Mouse (Mus musculus) C2C12 (cell line): Measurements from ENCODE around the gene Tnrc18. TPM values are rescaled to one million over a fixed set of nuclear protein-coding genes. Genes with fewer than 3 reads are reported as not detected.

ENCODE experiments used
- H3K27me3 ChIP-seq: one replicate; pipeline ENCODE4 v1.6.1; 2011; ENCODE audit not compliant: control insufficient read depth, insufficient read depth, insufficient read length
- H3K36me3 ChIP-seq: one replicate; pipeline ENCODE4 v1.6.1; 2011; ENCODE audit not compliant: control insufficient read depth, insufficient read depth
- H3K4me3 ChIP-seq: one replicate; pipeline ENCODE4 v1.5.1; 2011; ENCODE audit warnings: mild to moderate bottlenecking, control low read depth; ENCODE audit not compliant: poor library complexity, insufficient read depth, severe bottlenecking
- H3K79me2 ChIP-seq: one replicate; pipeline ENCODE4 v1.6.1; 2011; ENCODE audit not compliant: control insufficient read depth, insufficient read depth
- H3K79me3 ChIP-seq: one replicate; pipeline ENCODE4 v1.6.1; 2011; ENCODE audit warnings: low read depth, control low read depth
- H3ac ChIP-seq: one replicate; pipeline ENCODE3; 2011; ENCODE audit warnings: low read depth; ENCODE audit not compliant: control insufficient read depth, insufficient read length
- CEBPB ChIP-seq: IDR thresholded peaks from one replicate; pipeline ENCODE4 v1.6.1; 2011; ENCODE audit warnings: low read depth, mild to moderate bottlenecking, control low read depth, moderate library complexity
- CTCF ChIP-seq: IDR thresholded peaks from one replicate; pipeline ENCODE4 v1.5.1; 2011; ENCODE audit not compliant: control insufficient read depth, insufficient read depth, insufficient read length
- FOSL1 ChIP-seq: IDR thresholded peaks from one replicate; pipeline ENCODE4 v1.8.0; 2011; ENCODE audit warnings: mild to moderate bottlenecking, low read length; ENCODE audit not compliant: poor library complexity, insufficient read depth, severe bottlenecking
- MAX ChIP-seq: IDR thresholded peaks from one replicate; pipeline ENCODE4 v1.6.1; 2011; ENCODE audit warnings: mild to moderate bottlenecking, control low read depth
- MYOD1 ChIP-seq: IDR thresholded peaks from one replicate; pipeline ENCODE4 v1.6.1; 2011; ENCODE audit warnings: low read depth; ENCODE audit not compliant: control insufficient read depth, insufficient read length
- MYOG ChIP-seq: IDR thresholded peaks from one replicate; pipeline ENCODE4 v1.6.1; 2011; ENCODE audit not compliant: control insufficient read depth, insufficient read length; ENCODE audit errors: extremely low read depth
- USF1 ChIP-seq: IDR thresholded peaks from one replicate; pipeline ENCODE4 v1.6.1; 2011; ENCODE audit warnings: low read depth, mild to moderate bottlenecking, control low read depth, moderate library complexity
- polyA plus RNA-seq: library from polyadenylated mRNA; unstranded; fragments of >200 nt; fragmentation: generic; extraction: Trizol; gene quantifications from one replicate; pipeline ENCODE4 v1.2.1, GENCODE M21; 2012; ENCODE audit warnings: missing spikeins

The Tnrc18 gene
- polyA plus RNA-seq, 1 experiment = 44.3 TPM

GRCm38 (mm10) chr5:142851681-142852049 lies 34.2 kb upstream of the Tnrc18 start:
- Histone ChIP-seq H3K4me3 (no peak overlapping the region), H3K36me3 (no peaks in the 10 kb centered on the region), H3ac (no peak overlapping the region), H3K27me3 (no peaks in the 10 kb centered on the region), H3K79me2 (no peaks in the 10 kb centered on the region), H3K79me3 (no peaks in the 10 kb centered on the region)
- TF ChIP-seq USF1 (no peak), CTCF (no peak), FOSL1 (no peak), MYOG (no peak), MAX (no peak), CEBPB (no peak), MYOD1 (no peak)

DNA sequence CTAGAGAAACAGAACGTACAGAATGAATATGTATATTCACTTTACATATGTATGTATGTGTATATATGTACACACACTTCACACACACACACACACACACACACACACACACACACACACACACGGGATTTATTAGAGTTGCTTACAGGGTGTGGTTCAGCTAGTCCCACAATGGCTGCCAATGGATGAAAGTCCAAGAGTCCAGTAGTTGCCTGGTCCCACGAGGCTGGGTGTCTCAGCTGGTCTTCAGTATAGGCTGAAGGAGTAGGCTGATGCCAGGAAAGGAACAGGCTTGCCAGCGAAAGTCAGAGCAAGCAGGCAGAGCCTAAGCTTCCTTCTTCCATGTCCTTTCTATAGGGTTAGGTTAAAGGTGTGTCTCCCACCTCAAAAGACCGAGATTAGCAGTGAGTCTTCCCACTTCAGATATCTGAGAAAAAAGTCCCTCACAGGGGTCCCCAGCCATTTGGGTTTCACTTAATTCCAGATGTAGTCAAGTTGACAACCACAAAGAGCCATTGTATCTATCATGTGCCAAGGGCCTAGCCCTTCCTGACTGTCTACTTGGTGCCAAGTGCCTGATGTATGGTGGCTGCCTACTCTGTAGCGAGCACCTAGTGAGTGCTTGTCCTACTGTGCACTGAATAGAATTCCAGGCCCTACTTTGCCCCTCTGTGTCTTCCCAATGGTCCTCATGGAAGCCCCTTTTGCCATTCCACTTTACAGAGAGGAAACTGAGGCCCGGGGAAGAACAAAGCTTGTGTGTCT lies 33.6 kb upstream of the Tnrc18 start:
- Histone ChIP-seq H3K27me3 (no peaks in the 10 kb centered on the region), H3K79me2 (no peaks in the 10 kb centered on the region), H3ac (no peak overlapping the region), H3K36me3 (no peaks in the 10 kb centered on the region), H3K79me3 (no peaks in the 10 kb centered on the region), H3K4me3 (no peak overlapping the region)
- TF ChIP-seq FOSL1 (no peak), CEBPB (no peak), MAX (no peak), MYOD1 (no peak), CTCF (no peak), MYOG (no peak), USF1 (no peak)

DNA sequence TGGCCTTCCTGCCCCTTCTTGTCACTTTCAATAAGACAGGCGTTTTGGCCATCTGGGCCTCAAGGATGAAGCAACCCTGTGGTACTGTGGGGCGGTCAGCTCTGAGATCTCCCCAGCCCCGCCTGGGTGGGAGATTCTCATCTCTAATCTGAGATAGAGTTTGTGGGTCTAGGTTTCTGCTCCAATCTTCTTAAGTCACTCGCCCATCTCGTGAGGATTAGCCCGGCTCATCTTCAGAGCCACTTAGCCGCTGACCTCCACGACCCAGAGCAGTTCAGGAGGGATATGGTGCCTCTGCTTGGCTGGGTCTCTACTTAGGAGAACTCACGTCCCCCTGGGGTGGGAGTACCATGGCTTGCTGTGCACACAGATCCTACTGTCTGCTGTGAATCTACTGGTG lies 33.0 kb upstream of the Tnrc18 start:
- Histone ChIP-seq H3K4me3 (no peak overlapping the region), H3K79me3 (no peaks in the 10 kb centered on the region), H3K27me3 (no peaks in the 10 kb centered on the region), H3K79me2 (no peaks in the 10 kb centered on the region), H3ac (no peak overlapping the region), H3K36me3 (no peaks in the 10 kb centered on the region)
- no peak for TF ChIP-seq FOSL1
- TF ChIP-seq MAX = no peak
- TF ChIP-seq MYOD1 = no peak
- TF ChIP-seq CTCF = no peak
- no peak for TF ChIP-seq MYOG
- TF ChIP-seq USF1 = no peak
- no peak for TF ChIP-seq CEBPB

GRCm38 (mm10) chr5:142848911-142849310 lies 31.4 kb upstream of the Tnrc18 start:
- H3K36me3 ChIP-seq = no peaks in the 10 kb centered on the region
- TF ChIP-seq FOSL1 = no peak
- no peak for TF ChIP-seq MAX
- no peak overlapping the region for H3K4me3 ChIP-seq
- H3K79me3 ChIP-seq = no peaks in the 10 kb centered on the region
- no peaks in the 10 kb centered on the region for H3K27me3 ChIP-seq
- no peaks in the 10 kb centered on the region for H3K79me2 ChIP-seq
- H3ac ChIP-seq = no peak overlapping the region

GRCm38 (mm10) chr5:142848149-142848548 lies 30.7 kb upstream of the Tnrc18 start:
- H3K27me3 ChIP-seq = no peaks in the 10 kb centered on the region
- no peak overlapping the region for H3K4me3 ChIP-seq
- no peaks in the 10 kb centered on the region for H3K79me3 ChIP-seq
- no peaks in the 10 kb centered on the region for H3K36me3 ChIP-seq
- H3K79me2 ChIP-seq = no peaks in the 10 kb centered on the region
- no peak overlapping the region for H3ac ChIP-seq
- TF ChIP-seq MAX (no peak), MYOD1 (no peak), MYOG (no peak), USF1 (no peak), CEBPB (no peak), CTCF (no peak), FOSL1 (no peak)

DNA sequence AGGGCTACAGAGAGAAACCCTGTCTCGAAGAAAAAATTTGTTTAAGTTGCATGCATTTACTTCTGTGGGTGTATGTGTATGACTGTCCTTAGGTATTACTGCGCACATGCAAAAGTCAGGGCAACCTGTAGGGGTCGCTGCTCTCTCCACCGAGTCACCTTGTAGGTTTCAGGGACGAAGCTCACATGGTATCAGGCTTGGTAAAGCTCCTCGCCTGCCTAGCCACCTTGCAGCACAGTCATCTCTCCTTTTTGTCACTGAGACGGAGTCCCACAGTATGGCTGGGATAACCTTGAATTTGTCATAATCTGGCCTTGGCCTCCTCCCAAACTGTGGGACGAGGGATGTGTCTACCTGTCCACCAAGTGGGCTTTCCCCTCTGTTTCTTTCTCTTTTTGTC lies 27.0 kb upstream of the Tnrc18 start:
- TF ChIP-seq MYOD1 (no peak), CEBPB (no peak), MYOG (no peak), USF1 (no peak), CTCF (peak; percentile 17)
- H3K79me2 ChIP-seq = no peaks in the 10 kb centered on the region

More for the DNA sequence above, 27.0 kb upstream of the Tnrc18 start:
- Histone ChIP-seq H3K27me3 (no peaks in the 10 kb centered on the region), H3K36me3 (no peaks in the 10 kb centered on the region), H3K4me3 (no peak overlapping the region), H3K79me3 (no peaks in the 10 kb centered on the region), H3ac (no peak overlapping the region)
